Mouse (Mus musculus) spleen, adult 18-20 months (tissue): ENCODE measurements around the gene H2-M10.3.
"Not testable (repeated sequence)": the region's sequence is repeated elsewhere in the genome, so short reads cannot be mapped to it uniquely, and the experiment has no call there.

ENCODE experiments used
- DNase-seq, 2 experiments: peaks; one replicate each; pipeline ENCODE4 v3.0.0; 2022; ENCODE audit warnings: mixed read lengths in 2 of 2

The H2-M10.3 gene

GRCm38 (mm10) chr17:36368317-36368716 lies at the start of gene H2-M10.3:
Gene H2-M10.3, minus strand, starts transcription at chr17:36368417.
- DNase-seq, result not testable (repeated sequence)

- no peak for DNase-seq
Measured at GRCm38 (mm10) chr17:36417416-36417815, 49.2 kb upstream of the H2-M10.3 start.

- DNase-seq, result no peak
Measured at GRCm38 (mm10) chr17:36415407-36415806, 47.2 kb upstream of the H2-M10.3 start.

GRCm38 (mm10) chr17:36414361-36414760 lies 46.1 kb upstream of the H2-M10.3 start:
- DNase-seq, result no peak

- DNase-seq, result no peak
Measured at GRCm38 (mm10) chr17:36389907-36390306, 21.7 kb upstream of the H2-M10.3 start.

- not testable (repeated sequence) for DNase-seq
Measured at GRCm38 (mm10) chr17:36362404-36362803, 5.8 kb downstream of the H2-M10.3 start.

GRCm38 (mm10) chr17:36357512-36357911 lies 10.7 kb downstream of the H2-M10.3 start:
- peak in 1 of 2 experiments; percentile 31 for DNase-seq

- DNase-seq, result no peak
Measured at GRCm38 (mm10) chr17:36355763-36356162, 12.5 kb downstream of the H2-M10.3 start.

GRCm38 (mm10) chr17:36355343-36355742 lies 12.9 kb downstream of the H2-M10.3 start:
- DNase-seq, result not testable (repeated sequence)

GRCm38 (mm10) chr17:36326055-36326454 lies 42.2 kb downstream of the H2-M10.3 start, which contains the start of gene H2-M10.1:
Gene H2-M10.1, minus strand, starts transcription at chr17:36326155.
- no peak for DNase-seq

- DNase-seq, result no peak
Measured at GRCm38 (mm10) chr17:36315689-36316253, 52.4 kb downstream of the H2-M10.3 start.

- peak; percentile 41 to 56 for DNase-seq
Measured at GRCm38 (mm10) chr17:36315041-36315688, 53.1 kb downstream of the H2-M10.3 start.
